Mouse (Mus musculus) neural tube, embryonic 12.5 days (tissue): Measurements from ENCODE around the gene Mogs. TPM values are rescaled to one million over a fixed set of nuclear protein-coding genes. Genes with fewer than 3 reads are reported as not detected.

Source experiments
- ATAC-seq: fragments of 200-750 bp; cut with Nextera tagmentation; 2 replicates; pipeline ENCODE4 v1.8.0; 2017; ENCODE audit warnings: low read depth, mild to moderate bottlenecking, moderate TSS enrichment, moderate library complexity; ENCODE audit not compliant: low FRiP score
- H3K27ac ChIP-seq: fragments of 300-500 bp; sonication (generic); 2 replicates; pipeline ENCODE4 v1.5.1; 2016
- H3K27me3 ChIP-seq: fragments of 300-500 bp; sonication (generic); replicated peaks from 2 replicates; pipeline ENCODE4 v1.6.1; 2016; ENCODE audit warnings: mild to moderate bottlenecking
- H3K36me3 ChIP-seq: fragments of 300-500 bp; sonication (generic); 2 replicates; pipeline ENCODE4 v1.6.1; 2016; ENCODE audit warnings: mild to moderate bottlenecking
- H3K4me1 ChIP-seq: fragments of 300-500 bp; sonication (generic); 2 replicates; pipeline ENCODE4 v1.6.1; 2016
- H3K4me2 ChIP-seq: fragments of 300-500 bp; sonication (generic); replicated peaks from 2 replicates; pipeline ENCODE4 v1.6.1; 2016; ENCODE audit warnings: mild to moderate bottlenecking
- H3K4me3 ChIP-seq: fragments of 300-500 bp; sonication (generic); 2 replicates; pipeline ENCODE4 v1.5.1; 2016
- H3K9ac ChIP-seq: fragments of 300-500 bp; sonication (generic); 2 replicates; pipeline ENCODE4 v1.6.1; 2016; ENCODE audit warnings: mild to moderate bottlenecking
- H3K9me3 ChIP-seq: fragments of 300-500 bp; sonication (generic); 2 replicates; pipeline ENCODE4 v1.6.1; 2016; ENCODE audit warnings: mild to moderate bottlenecking
- WGBS: fragments of 180-500 bp; shearing (Covaris S2); methylation state at CpG from one replicate; pipeline ENCODE4 v1.1.7; 2016; 5-methylcytosine and 5-hydroxymethylcytosine counted together
- polyA plus RNA-seq: library from polyadenylated mRNA; unstranded; fragments of >200 nt; fragmentation: Nextera tagmentation; extraction: Ambion mirVana; gene quantifications from 2 replicates; pipeline ENCODE4 v1.2.1, GENCODE M21; 2016

Mogs gene
- polyA plus RNA-seq: 39.4 and 39.5 TPM in 2 replicates

GRCm38 (mm10) chr6:83115011-83115671, at the start of gene Mogs:
Mogs (plus strand) TSS chr6:83115496.
- Histone ChIP-seq H3K9me3 (no peaks in the 10 kb centered on the region), H3K36me3 (peaks cover 29% of the 10 kb centered on the region), H3K4me2 (peak within 1 kb of the TSS; percentile 98), H3K4me3 (peak within 1 kb of the TSS; percentile 84), H3K9ac (peak within 1 kb of the TSS; percentile 90), H3K27ac (peak within 1 kb of the TSS; percentile 57), H3K27me3 (no peaks in the 10 kb centered on the region), H3K4me1 (peaks cover 45% of the 10 kb centered on the region)
- ATAC-seq: peak; percentile 77
- 2% methylated on average over 58 of the region's 58 CpGs for WGBS

GRCm38 (mm10) chr6:83065995-83066394, 49.3 kb upstream of the Mogs start:
- H3K4me1 ChIP-seq: peaks cover 16% of the 10 kb centered on the region
- H3K9ac ChIP-seq: no peak overlapping the region
- H3K9me3 ChIP-seq: no peaks in the 10 kb centered on the region
- no peak overlapping the region for H3K4me2 ChIP-seq
- WGBS: 49% methylated on average over 8 of the region's 8 CpGs
- no peak overlapping the region for H3K4me3 ChIP-seq
- H3K36me3 ChIP-seq: no peaks in the 10 kb centered on the region
- H3K27ac ChIP-seq: no peak overlapping the region
- H3K27me3 ChIP-seq: peaks cover 88% of the 10 kb centered on the region
- ATAC-seq: no peak

GRCm38 (mm10) chr6:83066441-83066840, 48.9 kb upstream of the Mogs start:
- no peaks in the 10 kb centered on the region for H3K9me3 ChIP-seq
- ATAC-seq: no peak
- H3K36me3 ChIP-seq: no peaks in the 10 kb centered on the region
- no peak overlapping the region for H3K9ac ChIP-seq
- H3K4me2 ChIP-seq: no peak overlapping the region
- 35% methylated on average over 6 of the region's 6 CpGs for WGBS
- peaks cover 21% of the 10 kb centered on the region for H3K4me1 ChIP-seq
- no peak overlapping the region for H3K27ac ChIP-seq
- H3K27me3 ChIP-seq: peaks cover 93% of the 10 kb centered on the region
- no peak overlapping the region for H3K4me3 ChIP-seq

DNA sequence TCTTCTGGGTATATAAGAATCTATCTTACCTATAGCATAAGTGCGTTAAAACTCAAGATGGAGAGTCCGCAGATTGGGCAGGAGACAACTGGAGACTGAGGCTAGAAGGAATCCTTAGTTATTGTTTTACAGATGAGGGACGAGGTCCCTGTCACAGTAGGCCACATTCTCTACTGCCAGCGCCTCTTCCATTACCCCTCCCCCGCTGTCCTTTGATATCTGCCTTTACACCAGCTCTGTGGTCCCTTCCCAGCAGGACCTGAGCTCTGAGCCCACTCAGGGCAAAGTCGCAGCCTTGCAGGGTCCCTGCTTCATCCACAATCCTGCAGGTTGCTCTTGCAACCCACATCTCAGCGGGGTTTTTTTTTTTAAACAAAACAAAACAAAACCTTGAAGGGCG, 47.1 kb upstream of the Mogs start:
- Histone ChIP-seq H3K36me3 (no peaks in the 10 kb centered on the region), H3K9me3 (no peaks in the 10 kb centered on the region), H3K4me3 (peak overlapping the region; percentile 33), H3K27ac (no peak overlapping the region), H3K27me3 (peaks cover 98% of the 10 kb centered on the region), H3K9ac (peak overlapping the region; percentile 50), H3K4me2 (peak overlapping the region; percentile 49), H3K4me1 (peaks cover 24% of the 10 kb centered on the region)
- ATAC-seq: no peak
- 4% methylated on average over 8 of the region's 8 CpGs for whole genome bisulfite sequencing

- peaks cover 24% of the 10 kb centered on the region for H3K4me1 ChIP-seq
- H3K9me3 ChIP-seq: no peaks in the 10 kb centered on the region
- under 1% methylated on average over 81 of the region's 81 CpGs for WGBS
- H3K27me3 ChIP-seq: peaks cover 98% of the 10 kb centered on the region
- H3K9ac ChIP-seq: peak overlapping the region; percentile 50
- no peak for ATAC-seq
- no peak overlapping the region for H3K27ac ChIP-seq
- H3K36me3 ChIP-seq: no peaks in the 10 kb centered on the region
- peak overlapping the region; percentile 33 for H3K4me3 ChIP-seq
- peak overlapping the region; percentile 49 for H3K4me2 ChIP-seq
Measured at GRCm38 (mm10) chr6:83068706-83069487, 46.4 kb upstream of the Mogs start.

GRCm38 (mm10) chr6:83069488-83070246, 45.6 kb upstream of the Mogs start:
- peaks cover 97% of the 10 kb centered on the region for H3K27me3 ChIP-seq
- H3K27ac ChIP-seq: peak overlapping the region; percentile 37; the same call in 1 of the 2 replicates
- H3K4me3 ChIP-seq: peak overlapping the region; percentile 33
- H3K9ac ChIP-seq: peak overlapping the region; percentile 50
- 0 out of 2 replicates have a peak, but pooled peaks have one; percentile 30 for ATAC-seq
- WGBS: 1% methylated on average over 69 of the region's 69 CpGs
- H3K36me3 ChIP-seq: no peaks in the 10 kb centered on the region
- H3K4me2 ChIP-seq: peak overlapping the region; percentile 49
- H3K9me3 ChIP-seq: no peaks in the 10 kb centered on the region
- peaks cover 24% of the 10 kb centered on the region for H3K4me1 ChIP-seq

GRCm38 (mm10) chr6:83070247-83070310, 45.2 kb upstream of the Mogs start, which contains the start of gene Tlx2:
Tlx2 (minus strand) TSS chr6:83070293.
- Histone ChIP-seq H3K27me3 (peaks cover 96% of the 10 kb centered on the region), H3K9me3 (no peaks in the 10 kb centered on the region), H3K27ac (peak within 1 kb of the TSS; percentile 37; the same call in 1 of the 2 replicates), H3K9ac (peak within 1 kb of the TSS; percentile 50), H3K36me3 (no peaks in the 10 kb centered on the region), H3K4me2 (peak within 1 kb of the TSS; percentile 49), H3K4me3 (peak within 1 kb of the TSS; percentile 33), H3K4me1 (peaks cover 24% of the 10 kb centered on the region)
- WGBS: 3% methylated on average over 10 of the region's 10 CpGs
- no peak for ATAC-seq

DNA sequence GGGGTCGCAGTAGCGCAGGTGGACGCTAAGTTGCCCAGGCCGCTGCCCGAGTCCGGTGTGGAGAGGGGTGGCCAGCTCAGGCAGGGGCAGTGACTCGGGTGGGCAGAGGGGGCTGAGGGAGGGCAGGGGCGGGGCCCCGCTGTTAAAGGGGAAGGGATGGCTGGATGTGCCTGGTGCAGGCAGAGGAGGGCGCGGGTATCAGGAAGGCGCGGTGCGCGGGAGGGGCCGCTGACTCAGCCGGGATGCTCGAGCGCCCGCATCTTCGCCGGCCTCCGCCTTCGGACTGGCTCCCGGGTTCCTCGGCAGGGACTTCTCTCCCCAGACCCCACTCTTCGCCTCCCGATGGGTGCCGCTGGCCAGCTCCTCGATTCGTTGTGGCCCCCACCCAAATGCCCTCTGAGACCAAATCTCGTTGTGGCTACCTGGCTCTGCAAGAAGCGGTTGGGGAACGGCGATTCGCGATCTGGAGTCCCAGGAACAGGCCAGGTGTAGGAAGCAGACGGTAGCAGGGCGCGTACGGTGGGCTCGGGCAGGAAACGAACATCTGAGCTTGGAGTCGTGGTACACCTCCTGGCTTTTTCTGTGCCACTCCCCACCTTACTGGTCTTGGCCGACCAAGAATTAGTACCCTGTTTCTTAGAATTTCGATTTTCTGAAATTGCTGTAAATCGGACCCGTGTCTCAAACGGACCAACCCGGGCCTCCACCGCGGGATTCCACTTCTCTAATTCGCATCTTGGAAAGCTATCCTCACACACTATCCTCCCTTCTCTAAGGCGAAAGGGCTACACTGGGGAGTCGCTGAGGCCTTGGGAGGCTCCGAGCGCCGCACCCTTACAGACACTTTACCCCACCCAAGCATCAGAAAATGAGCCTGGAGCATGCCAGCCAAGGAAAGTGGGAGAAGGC, 44.7 kb upstream of the Mogs start:
- H3K4me3 ChIP-seq: peak overlapping the region; percentile 33
- peak overlapping the region; percentile 49 for H3K4me2 ChIP-seq
- H3K36me3 ChIP-seq: no peaks in the 10 kb centered on the region
- H3K27me3 ChIP-seq: peaks cover 93% of the 10 kb centered on the region
- no peaks in the 10 kb centered on the region for H3K9me3 ChIP-seq
- H3K9ac ChIP-seq: peak overlapping the region; percentile 50
- ATAC-seq: 0 out of 2 replicates have a peak, but pooled peaks have one; percentile 11
- peak overlapping the region; percentile 37; the same call in 1 of the 2 replicates for H3K27ac ChIP-seq
- WGBS: under 1% methylated on average over 58 of the region's 58 CpGs
- H3K4me1 ChIP-seq: peaks cover 24% of the 10 kb centered on the region

DNA sequence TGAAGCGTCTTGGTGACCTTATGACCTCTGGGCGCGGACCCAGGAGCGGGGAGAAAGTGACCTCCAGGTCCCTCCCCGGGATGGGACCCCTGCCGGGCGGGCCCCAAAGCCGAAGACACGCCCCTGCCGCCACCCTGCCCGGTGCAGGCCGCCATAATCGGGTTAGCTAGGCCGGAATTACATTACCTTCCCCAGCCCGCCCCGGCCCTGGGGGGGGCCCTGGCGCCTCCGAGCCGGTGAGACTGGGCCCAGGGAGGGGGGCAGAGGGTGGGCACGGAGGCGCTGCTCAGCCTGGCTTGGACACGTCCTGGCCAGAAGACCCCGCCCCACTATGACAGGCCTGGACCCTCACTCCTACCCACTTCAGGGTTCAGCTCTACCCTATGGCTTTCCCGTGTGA, 44.1 kb upstream of the Mogs start:
- H3K36me3 ChIP-seq: no peaks in the 10 kb centered on the region
- no peak overlapping the region; the same call in 1 of the 2 replicates for H3K27ac ChIP-seq
- ATAC-seq: no peak
- H3K4me1 ChIP-seq: peaks cover 24% of the 10 kb centered on the region
- H3K27me3 ChIP-seq: peaks cover 92% of the 10 kb centered on the region
- no peaks in the 10 kb centered on the region for H3K9me3 ChIP-seq
- peak overlapping the region; percentile 49 for H3K4me2 ChIP-seq
- 2% methylated on average over 24 of the region's 24 CpGs for WGBS
- 0 out of 2 replicates have a peak overlapping the region, but pooled peaks have one; percentile 0 for H3K9ac ChIP-seq
- H3K4me3 ChIP-seq: peak overlapping the region; percentile 8

- no peak for ATAC-seq
- H3K9ac ChIP-seq: no peak overlapping the region
- H3K4me2 ChIP-seq: no peak overlapping the region
- H3K27ac ChIP-seq: no peak overlapping the region
- 0 out of 2 replicates have a peak, but pooled peaks cover under 1% of the 10 kb centered on the region for H3K36me3 ChIP-seq
- WGBS: 33% methylated on average over 2 of the region's 2 CpGs
- H3K4me1 ChIP-seq: peaks cover 31% of the 10 kb centered on the region
- no peaks in the 10 kb centered on the region for H3K9me3 ChIP-seq
- no peak overlapping the region for H3K4me3 ChIP-seq
- peaks cover 59% of the 10 kb centered on the region for H3K27me3 ChIP-seq
Measured at GRCm38 (mm10) chr6:83074979-83075378, 40.3 kb upstream of the Mogs start.

DNA sequence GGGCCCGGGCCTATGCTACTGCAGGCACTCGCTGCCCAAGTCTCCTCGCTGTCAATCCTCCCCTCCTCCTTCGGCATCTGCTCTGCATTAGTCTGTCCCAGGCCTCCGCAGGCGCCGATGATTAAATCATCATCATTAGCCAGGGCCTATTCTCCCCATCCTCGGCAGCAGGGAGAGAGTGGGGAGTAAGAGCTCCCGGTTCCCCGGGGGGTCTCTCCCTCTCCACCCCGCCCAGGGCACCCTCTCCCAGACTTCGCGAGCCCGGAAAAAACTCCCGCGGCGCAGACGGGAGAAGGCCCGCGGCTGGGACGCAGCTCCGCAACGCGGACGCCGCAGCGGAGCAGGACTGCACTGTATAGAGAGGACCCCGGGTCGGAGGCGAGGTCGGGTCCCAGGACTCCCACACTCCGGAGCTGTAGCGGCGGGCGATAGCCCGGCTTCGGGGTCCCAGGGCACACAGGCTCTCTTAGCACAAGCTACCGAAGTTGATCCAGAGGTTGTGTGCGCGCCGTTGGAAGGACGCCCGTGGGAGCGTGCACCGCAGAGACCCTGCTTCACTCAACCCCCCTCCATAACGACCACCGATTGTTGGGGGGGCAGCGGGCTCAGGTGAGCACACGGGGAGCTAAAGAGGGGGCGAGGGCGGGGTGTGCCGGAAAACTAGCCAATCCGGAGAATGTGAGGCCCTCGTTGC, 37.5 kb upstream of the Mogs start, which contains the start of gene Pcgf1:
Pcgf1 (plus strand) TSS at position 240 of the 694 bp plus-strand sequence.
- H3K36me3 ChIP-seq: peaks cover 12% of the 10 kb centered on the region
- ATAC-seq: peak; percentile 84
- H3K9ac ChIP-seq: peak within 1 kb of the TSS; percentile 75
- H3K4me3 ChIP-seq: peak within 1 kb of the TSS; percentile 74
- H3K27me3 ChIP-seq: peaks cover 40% of the 10 kb centered on the region
- WGBS: under 1% methylated on average over 54 of the region's 54 CpGs
- H3K9me3 ChIP-seq: no peaks in the 10 kb centered on the region
- peak within 1 kb of the TSS; percentile 96 for H3K4me2 ChIP-seq
- peaks cover 18% of the 10 kb centered on the region for H3K4me1 ChIP-seq
- H3K27ac ChIP-seq: peak within 1 kb of the TSS; percentile 77
